Mouse (Mus musculus) inflammation-experienced regulatory T-cells (primary cell): ENCODE measurements around the gene 9130204L05Rik. TPM values are rescaled to one million over a fixed set of nuclear protein-coding genes. Genes with fewer than 3 reads are reported as not detected.

Experiments
- polyA plus RNA-seq, 2 experiments: library from polyadenylated mRNA; unstranded; fragments of 100-300 nt; shearing (Covaris generic); gene quantifications; one replicate each; pipeline ENCODE4 v1.2.1; 2017

9130204L05Rik gene
- not detected for polyA plus RNA-seq

GRCm38 (mm10) chr3:91090703-91091102 is at the start of gene 9130204L05Rik:
Gene 9130204L05Rik, minus strand, starts transcription at chr3:91090803.

